Mouse (Mus musculus) cerebellum, adult 8-10 months (tissue): Measurements from ENCODE around the gene Fzd4.

Experiments used
- DNase-seq: peaks from one replicate; pipeline ENCODE4 v3.0.0; 2022

The Fzd4 gene

DNA sequence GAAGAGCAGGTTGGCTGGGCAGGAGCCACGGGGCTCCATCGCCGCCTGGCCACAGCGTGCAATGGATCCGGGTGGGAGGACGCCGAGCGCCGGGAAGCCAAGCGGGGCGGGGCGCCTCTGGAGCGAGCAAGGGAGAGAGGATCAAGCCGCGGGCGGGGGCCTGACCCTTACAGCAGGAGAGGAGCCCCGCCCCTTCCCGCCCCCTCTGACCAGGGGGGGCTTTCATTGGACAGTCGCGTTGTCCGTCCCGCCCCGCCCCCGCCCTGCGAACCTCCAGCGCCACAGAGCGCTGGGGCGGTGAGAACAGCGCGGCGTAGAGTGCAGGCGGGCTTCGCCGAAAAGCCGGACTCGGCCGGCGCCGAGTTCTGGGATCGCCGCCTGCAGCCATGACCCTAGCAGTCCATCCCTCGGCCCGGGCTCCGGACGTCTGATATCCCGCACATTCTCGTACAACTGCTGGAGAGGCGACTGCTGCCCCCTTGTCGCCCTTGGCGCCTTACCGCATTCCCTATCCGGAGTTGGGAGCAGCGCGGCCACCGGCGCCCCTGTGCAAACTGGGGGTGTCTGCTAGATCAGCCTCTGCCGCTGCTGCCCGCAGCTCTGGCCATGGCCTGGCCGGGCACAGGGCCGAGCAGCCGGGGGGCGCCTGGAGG, at the start of gene Fzd4, which contains the start of gene Tmem135:
Gene Fzd4, plus strand, starts transcription at position 275 of the 653 bp plus-strand sequence.
Gene Tmem135, minus strand, starts transcription at position 142 of the 653 bp plus-strand sequence.
- DNase-seq, result peak; percentile 94

DNA sequence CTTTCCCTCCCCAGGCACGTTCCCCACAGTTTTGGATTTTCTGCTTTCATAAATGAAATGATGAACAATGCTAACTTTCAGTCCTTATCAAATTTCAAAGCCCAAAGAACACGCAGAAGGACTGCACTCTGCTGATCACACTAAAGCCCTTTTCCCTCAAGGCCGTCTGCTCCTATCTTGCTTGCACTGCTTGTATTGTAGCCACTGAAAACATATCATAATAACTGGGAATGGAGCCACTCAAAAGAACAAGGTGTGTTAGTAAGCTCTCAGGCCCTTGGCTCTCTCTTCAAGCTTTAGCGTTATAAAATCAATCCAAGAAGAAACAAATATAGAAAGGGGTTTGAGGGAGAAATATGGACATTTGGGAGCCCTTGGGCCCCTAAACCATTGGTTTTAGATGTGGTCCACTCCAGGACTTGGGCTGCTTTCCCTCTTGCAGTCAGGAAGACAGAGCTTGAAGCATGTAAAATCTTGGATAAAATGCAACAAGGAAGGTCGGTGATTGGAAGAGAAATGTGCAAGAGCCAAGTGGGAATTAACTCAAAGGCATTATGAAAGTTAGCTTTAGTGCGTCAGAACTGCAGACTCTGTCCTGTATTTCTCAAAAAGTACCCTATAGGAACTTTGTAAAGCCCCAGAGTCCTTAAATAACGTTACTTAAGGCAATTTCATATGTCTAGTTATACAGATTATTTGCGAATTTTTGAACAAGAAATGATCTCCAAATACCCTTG, 48.5 kb upstream of the Fzd4 start:
- DNase-seq, result no peak

DNA sequence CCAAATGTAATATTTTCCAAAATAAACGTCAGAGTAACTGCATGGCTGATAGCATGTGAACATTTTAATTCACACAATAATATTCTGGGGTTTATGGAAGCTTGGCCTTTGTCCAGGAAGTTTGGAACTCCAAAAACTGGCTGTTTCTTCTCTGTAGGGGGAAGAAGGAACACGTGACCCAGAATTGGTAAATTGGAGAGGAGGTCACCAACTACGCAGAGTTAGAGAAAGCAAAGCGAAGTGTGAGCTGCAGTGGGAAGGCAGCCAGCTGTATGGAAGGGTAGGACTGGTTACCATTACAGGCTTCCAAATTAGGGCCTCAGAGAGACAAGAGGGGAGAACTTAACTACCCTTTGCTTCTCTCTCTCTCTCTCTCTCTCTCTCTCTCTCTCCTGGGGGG, 47.8 kb upstream of the Fzd4 start:
- DNase-seq, result no peak

DNA sequence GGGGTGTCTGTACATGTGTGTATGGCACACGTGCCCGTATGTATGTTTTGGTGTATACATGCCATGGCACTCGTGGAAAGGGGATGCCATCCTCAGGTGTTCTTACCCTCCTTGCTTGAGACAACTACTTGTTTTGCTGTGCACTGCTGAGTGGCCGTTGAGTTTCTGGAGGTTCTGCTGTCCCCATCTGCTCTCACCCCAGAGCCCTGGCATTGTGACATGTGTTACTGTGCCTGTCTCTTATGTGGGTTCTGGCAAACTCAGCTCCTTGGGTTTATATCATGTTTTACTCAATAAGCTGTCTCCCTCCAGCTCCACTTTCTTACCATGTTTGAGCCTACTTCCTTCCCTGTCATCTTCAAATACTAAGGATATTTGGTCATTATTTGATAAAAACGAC, 40.2 kb upstream of the Fzd4 start:
- DNase-seq, result peak; percentile 26

DNA sequence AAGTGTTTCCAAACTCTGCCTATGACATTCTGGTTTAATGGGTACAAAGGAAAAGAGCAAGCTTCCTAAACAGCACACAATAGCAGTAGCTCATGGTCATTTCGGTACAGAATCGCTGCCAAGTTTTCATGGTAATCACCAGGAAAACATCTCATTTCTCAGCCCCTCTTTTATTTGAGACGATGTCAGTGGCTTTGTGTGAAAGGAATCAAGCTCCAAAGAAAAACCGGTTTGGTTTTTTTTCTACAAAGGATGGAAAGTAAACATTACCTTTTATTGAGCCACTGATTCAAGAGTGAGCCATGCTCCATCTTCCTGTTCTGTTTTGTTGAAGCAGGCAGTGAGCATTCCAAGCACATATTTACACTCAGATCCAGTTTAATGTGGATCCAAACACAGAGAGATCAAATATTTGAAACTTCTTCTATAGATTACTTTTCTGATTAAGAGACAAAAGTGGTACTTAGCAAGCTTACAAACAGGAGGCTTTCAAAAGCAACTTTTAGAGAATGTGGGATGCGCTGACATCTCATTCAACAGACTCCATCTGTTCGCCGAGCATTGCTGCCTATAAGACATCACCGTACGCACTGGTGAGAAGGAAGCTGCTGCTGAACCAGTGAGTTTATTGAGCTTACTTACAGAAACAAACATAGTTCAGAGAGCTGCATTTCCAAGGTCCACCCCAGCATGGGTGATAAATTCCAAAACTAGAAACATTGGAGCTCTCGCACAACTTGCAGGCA, 38.8 kb upstream of the Fzd4 start:
- DNase-seq, result no peak

GRCm38 (mm10) chr7:89367643-89368042, 36.5 kb upstream of the Fzd4 start:
- DNase-seq, result no peak

DNA sequence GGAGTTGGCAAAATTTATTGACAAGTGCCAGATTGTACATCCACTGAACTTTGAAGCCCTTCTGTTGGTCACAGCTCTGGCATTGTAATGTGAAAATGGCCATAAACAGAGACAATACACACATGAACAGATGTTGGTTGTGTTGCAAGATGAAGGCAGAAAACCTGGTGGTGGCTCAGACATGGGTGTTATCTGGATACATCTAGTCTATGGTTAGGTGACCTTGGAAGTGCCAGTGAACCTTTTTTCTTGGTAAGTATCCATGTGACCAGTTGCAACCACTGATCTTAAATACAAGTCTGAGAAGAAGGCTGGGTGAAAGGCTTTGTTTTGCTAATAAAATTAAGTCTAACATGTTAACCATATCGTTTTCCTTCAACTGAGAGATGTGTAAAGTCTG, 34.1 kb upstream of the Fzd4 start:
- DNase-seq, result no peak

GRCm38 (mm10) chr7:89370917-89371316, 33.2 kb upstream of the Fzd4 start:
- DNase-seq, result peak; percentile 11

DNA sequence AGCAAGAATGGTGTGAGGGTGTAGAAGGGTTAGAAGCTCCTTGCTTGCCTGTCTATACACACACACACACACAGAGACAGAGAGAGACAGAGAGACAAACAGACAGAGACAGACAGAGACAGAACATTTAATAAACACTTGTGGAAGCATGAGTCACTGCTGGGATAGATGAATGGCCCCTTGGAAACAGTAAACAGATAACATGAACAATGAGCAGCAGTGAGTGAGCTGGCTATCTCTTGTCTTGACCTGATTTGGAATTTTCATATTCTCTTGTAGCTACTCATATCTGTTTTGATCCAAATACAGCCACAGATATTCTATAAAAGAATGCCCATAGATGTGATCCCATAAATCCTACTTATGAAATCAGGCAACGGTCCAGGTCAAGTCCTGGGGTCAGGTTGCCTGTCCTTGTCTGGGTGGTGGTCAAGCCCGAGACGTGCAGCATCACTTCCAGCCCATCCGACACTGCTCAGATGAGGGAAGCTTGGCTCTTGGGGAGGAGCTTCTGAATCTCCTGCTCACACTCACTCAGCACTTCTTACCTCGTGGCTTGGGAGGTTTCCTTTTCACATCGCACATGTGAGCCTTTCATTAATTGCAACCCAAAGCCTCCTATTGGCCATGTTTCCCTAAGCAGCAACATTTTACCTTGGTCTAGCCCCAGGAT, 32.4 kb upstream of the Fzd4 start:
- no peak for DNase-seq

DNA sequence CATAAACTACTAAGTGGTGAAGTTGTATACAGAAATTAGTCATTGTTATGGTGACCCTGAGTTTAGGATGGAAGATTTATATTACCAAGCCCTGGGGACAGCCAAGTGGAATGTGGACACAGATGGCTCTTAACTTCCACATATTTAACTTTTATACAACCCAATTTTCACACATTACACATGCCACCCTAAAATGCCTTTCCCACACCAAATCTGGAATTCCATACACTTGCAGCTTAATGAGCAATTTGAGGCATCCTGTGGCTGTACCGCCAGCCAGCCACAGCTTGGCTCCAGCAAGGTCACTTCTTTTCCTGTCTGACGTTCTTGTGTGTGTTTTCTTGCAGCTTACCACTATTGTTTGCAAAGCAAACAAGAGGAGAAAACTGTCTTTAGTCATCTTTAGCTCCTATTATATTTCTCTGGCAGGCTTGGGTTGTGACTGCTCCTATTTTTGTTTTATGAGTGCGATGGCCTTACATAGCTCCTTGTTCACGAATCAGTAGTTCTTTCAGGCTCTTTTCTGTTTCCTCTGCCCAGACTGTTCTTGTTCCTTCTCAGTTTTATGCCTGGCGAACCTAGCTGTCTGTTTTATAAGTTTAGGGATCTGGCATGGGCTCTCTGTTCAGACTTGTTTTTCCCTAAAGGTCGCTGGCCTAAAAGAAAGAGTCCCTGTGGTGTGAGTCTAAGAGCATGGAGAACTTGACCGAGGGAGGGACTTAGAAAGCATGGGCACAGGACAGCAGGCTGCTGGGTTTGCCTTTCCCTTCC, 23.0 kb upstream of the Fzd4 start:
- DNase-seq, result no peak

- DNase-seq, result no peak
Observed at GRCm38 (mm10) chr7:89382892-89383291, 21.3 kb upstream of the Fzd4 start.

GRCm38 (mm10) chr7:89388981-89389380, 15.2 kb upstream of the Fzd4 start:
- no peak for DNase-seq

DNA sequence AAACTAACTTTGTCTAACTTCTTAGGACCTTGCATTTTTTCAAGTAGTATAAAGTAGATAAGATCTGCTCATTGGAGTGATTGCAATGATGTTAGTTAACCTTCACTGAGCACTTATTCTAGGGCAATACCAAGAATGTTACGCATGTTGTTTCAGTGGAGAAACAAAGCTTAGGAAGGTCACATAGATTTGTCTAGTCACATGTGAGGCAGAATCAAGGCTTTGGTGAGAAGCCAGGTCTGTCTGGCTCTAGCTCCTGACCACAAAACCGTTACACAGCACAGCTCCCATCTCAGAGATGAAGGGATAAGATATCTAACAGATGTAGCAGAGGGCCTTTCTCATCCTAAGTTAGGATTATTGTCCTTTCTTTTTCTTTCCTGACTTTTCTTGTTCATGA, 13.5 kb upstream of the Fzd4 start:
- no peak for DNase-seq

- no peak for DNase-seq
Observed at GRCm38 (mm10) chr7:89391281-89391680, 12.9 kb upstream of the Fzd4 start.

DNA sequence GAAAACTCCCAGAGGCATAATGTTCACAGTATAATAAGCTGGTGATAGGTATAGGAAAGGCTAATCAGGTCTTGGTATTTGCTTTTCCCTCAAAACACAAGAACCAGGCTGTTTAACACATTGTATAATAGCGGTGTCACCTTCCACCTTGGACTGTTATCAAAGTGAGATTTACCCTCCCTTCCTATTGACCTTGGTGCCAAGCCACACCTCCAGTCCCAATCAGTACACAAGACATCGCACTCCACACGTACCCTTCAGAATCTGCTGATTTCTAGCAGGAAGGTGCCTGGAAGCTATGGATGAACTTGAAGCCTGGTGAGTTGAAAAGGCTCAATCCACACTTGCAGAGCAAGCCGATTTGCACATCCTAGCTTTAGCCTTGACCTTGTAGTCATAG, 12.3 kb upstream of the Fzd4 start:
- no peak for DNase-seq

DNA sequence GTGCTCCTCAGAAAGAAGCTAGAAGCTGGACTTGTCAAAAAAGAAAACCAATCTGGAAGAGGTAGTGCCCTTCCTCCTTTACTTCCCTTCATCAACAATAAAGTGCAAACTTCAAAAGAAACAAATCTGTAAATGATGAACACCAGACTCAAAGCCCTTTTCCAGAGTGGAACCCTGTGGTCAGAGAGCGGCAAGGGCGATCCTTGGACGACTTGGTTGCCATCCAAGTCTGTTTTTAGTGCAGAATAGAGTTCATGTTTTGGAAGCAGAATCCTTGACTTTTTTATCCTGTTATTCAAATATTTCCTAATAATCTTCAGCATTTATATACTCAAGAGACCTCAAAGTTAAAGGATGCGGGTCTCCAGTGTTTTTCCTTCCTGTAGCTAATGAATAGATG, 11.8 kb upstream of the Fzd4 start:
- no peak for DNase-seq

DNA sequence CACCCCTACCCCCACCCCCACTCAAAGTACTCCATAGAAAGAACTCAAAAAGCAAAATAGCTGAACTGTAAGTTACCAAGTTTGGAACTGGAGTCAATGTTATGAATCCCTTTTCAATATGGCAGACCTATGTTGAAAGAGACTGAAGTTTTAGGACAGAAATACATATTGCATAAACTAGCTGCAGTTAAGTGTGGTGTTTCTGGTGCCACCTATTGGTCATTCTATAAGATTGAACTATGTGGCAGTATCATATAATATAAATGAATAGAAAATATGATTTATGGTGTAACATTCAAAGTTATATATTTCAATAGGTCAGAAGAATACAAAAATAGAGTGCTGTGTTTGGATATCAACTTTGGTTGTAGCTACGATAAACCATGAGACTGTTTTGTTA, 11.3 kb upstream of the Fzd4 start:
- DNase-seq, result no peak

GRCm38 (mm10) chr7:89395399-89395798, 8.8 kb upstream of the Fzd4 start:
- no peak for DNase-seq

DNA sequence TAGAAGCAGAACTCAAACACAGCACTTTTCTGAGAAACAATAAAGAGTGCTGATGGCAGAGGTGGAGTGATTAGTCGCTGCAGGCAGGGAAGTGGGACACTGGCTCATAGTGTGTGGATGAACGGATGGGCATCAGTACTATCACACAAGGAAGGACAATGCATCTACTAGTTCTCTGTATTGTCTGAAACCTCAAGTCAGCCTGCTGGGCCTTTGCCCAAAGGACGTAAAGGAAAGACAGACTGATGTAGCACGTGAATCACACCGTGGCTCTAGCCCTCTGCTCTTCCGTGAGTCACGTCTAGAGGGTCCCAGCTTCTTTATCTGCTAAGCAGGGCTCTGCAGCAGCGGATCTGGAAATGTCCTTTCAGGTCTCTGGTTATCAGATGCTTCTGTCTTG, 7.8 kb upstream of the Fzd4 start:
- DNase-seq, result no peak

DNA sequence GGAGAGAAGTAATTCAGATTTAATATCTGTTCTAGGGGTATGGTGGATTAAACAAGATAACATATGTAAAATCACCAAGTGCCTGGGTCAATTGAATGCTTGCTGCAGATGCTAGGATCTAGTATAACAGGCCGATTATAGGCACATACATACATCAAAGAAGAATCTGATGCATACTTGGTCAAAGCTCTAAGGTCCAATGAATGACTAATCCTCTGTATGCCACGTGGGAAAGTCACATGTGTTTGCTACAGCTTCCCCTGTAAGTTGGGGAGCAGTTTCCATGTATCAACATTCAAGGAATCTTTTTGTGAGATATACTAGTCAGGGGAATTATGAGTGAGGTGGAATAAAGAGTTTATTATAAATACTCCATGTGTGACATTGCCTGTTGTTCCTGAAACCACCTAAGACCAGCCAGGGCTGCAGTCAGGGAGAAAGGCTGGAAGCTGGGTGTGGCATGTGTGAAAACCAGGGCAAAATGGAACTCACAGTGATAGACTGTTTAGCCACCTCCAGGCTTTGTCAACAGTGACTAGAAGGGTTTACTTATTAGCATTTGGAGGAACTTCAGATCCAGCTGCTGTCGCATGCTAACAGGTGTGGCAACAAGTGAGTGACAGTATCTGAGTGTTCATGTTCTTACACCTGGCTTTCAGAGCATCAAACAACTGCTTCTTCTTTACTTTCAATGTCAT, 6.2 kb upstream of the Fzd4 start:
- DNase-seq, result no peak

DNA sequence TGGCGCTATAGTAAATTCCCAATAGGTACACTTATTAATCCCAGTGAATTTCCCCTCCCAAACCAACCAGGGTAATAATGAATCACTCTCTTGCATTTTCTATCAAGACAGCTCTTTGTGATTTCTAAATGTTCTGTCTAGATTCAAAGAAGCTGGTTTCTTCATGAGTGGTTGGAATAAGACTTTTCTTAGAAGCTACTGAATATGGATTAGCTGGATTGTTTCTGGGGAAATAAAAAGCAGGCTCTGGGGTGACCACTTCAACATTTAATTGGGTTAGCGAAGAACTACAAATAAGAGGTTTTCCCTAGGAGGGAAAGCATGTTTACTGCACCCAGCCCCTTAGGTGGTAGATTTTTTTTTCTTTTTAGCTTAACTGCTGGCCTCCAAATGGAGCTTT, 3.4 kb upstream of the Fzd4 start:
- DNase-seq, result no peak
